Mouse (Mus musculus): ENCODE measurements around the gene Hist1h2ag. TPM values are rescaled to one million over a fixed set of nuclear protein-coding genes. Genes with fewer than 3 reads are reported as not detected.
A peak's percentile ranks its signal among the peaks of the same experiment; 100 is the strongest.
"Not testable (repeated sequence)": the region's sequence is repeated elsewhere in the genome, so short reads cannot be mapped to it uniquely, and the experiment has no call there.

The Hist1h2ag gene
- total and polyA plus RNA-seq, 2 experiments from 2014 or later: 16.6 to 477 TPM

DNA sequence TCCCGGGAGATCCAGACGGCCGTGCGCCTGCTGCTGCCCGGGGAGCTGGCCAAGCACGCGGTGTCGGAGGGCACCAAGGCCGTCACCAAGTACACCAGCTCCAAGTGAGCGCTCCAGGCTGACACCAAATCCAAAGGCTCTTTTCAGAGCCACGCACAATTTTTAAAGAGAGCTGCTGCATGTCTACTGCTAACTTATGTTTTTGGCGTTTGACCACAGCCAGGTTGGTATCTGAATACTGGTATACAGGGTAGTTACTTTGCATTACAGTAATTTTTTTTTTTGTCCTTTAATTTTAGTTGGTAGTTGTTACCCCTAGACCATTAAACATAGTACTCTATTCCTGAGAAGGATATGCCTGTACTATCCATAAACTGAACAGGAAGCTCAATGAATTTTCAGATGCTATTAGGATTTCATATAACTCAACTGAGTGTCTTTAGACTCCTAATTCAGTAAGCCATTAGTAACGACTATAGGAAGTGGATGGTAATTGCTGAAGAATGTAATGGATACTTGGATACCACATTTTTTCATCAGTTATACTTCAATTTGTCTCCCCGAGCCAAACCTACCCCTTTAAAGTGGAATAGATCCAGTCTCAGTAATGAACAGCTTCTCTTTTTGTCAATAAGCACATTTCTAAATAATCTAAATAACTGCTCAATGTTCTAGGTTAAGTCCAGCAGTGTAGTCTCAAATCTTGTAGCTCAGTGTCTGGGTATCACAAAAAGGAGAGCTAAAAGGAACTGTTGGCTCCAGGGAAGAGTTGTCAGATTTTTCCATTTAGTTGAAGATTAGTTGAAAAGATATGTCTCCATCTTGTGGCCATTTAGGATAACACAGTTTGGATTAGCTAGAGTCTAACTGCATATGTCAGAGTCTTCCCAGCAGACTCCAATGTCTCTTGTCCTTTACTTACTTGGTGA lies 1.0 kb upstream of the Hist1h2ag start:
- 2% methylated on average over 9 of the region's 14 CpGs for WGBS
- DNase-seq (ENCODE audit: low spot score) (peak; percentile 88), ATAC-seq (peak; percentile 15)
- Histone ChIP-seq H3K4me1 (ENCODE audit: insufficient read depth, low read length) (peaks cover 10% of the 10 kb centered on the region; the same call in 1 of the 2 replicates), H3K9ac (replicated peaks; ENCODE audit: low read length) (peak overlapping the region; percentile 35; the same call in 1 of the 2 replicates), H3K4me2 (ENCODE audit: low read depth, low read length) (peak overlapping the region; percentile 62), H3K4me3 (ENCODE audit: low read length) (peak overlapping the region; percentile 33), H3K27me3 (ENCODE audit: insufficient read depth, low read length) (no peaks in the 10 kb centered on the region), H3K9me3 (ENCODE audit: low read length) (no peaks in the 10 kb centered on the region), H3K36me3 (ENCODE audit: insufficient read depth, low read length) (no peaks in the 10 kb centered on the region), H3K27ac (peak overlapping the region; percentile 73; the same call in 1 of the 2 replicates)
- TF ChIP-seq CTCF (IDR thresholded peaks at IDR 0.05; ENCODE audit: low read depth): peak; percentile 76

DNA sequence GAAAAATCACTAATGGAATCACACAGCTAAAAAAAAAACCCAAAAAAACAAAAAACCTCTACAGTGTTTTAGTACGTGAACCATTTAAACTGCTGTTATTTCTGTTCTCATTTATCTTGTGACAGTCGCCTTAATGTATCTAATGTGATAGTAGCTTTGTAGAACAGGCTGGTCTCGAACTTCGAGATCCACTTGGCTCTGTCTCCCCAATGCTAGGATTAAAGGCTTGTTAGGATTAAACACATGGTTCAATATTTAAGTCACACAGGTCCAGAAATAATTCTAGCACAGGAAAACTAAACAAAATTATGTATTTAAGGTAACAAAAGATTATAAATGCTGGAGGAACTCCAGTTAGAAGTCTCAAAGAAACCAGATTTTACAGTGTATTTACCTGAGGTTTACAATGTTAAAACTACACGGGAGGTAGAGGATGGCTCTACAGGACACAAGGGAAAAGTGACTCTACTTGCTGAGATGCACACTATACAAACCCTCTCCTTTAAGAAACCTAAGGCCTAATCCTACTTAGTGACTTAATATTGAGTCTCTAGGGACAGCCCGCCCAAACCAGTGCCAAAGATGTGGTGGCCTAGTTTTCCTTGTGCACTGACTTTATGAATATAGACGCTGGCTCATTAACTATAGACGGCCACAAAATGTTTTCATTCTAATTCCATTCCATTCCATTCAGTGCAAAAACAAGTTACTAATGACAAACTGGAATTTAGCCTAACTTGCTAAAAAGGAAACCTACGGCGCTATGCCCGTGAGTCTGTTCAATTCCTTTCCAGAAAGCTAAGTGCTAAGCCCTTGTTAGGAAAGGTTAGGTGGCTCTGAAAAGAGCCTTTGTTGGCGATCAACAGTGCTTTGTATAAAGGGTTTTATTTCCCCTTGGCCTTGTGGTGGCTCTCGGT lies 835 bp downstream of the Hist1h2ag start:
- Histone ChIP-seq H3K27ac (peak overlapping the region; percentile 80), H3K4me1 (ENCODE audit: insufficient read depth, low read length) (peaks cover 10% of the 10 kb centered on the region; the same call in 1 of the 2 replicates), H3K36me3 (ENCODE audit: insufficient read depth, low read length) (no peaks in the 10 kb centered on the region), H3K9ac (replicated peaks; ENCODE audit: low read length) (no peak overlapping the region; the same call in 1 of the 2 replicates), H3K4me2 (ENCODE audit: low read depth, low read length) (peak overlapping the region; percentile 62), H3K4me3 (ENCODE audit: low read length) (peak overlapping the region; percentile 32), H3K27me3 (ENCODE audit: insufficient read depth, low read length) (no peaks in the 10 kb centered on the region), H3K9me3 (ENCODE audit: low read length) (no peaks in the 10 kb centered on the region)
- WGBS: 2% methylated on average over 13 of the region's 13 CpGs
- no peak for TF ChIP-seq CTCF (IDR thresholded peaks at IDR 0.05; ENCODE audit: low read depth)
- DNase-seq (ENCODE audit: low spot score): no peak
- no peak for ATAC-seq

DNA sequence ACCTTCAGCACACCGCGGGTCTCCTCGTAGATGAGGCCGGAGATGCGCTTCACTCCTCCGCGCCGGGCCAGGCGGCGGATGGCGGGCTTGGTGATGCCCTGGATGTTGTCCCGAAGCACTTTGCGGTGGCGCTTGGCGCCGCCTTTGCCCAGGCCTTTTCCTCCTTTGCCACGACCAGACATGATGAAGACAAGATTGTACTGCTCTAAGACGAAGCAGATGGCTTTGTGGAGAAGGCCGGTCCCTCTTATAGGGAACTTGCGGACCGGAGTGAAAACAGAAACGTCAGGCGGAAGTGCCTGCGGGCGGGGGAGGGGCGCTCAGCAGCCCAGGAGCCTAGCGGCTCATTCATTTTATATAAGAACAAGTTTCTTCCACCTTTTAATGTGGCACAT lies 1.6 kb downstream of the Hist1h2ag start, which contains the start of gene Hist1h4i:
Hist1h4i (minus strand) TSS at position 221 of the 395 bp plus-strand sequence.
- Histone ChIP-seq H3K4me3 (ENCODE audit: low read length) (peak within 1 kb of the TSS; percentile 35), H3K4me2 (ENCODE audit: low read depth, low read length) (peak within 1 kb of the TSS; percentile 62), H3K9ac (replicated peaks; ENCODE audit: low read length) (peak within 1 kb of the TSS; percentile 24; the same call in 1 of the 2 replicates), H3K27ac (peak within 1 kb of the TSS; percentile 80), H3K4me1 (ENCODE audit: insufficient read depth, low read length) (peaks cover 15% of the 10 kb centered on the region; the same call in 1 of the 2 replicates)
- DNase-seq (ENCODE audit: low spot score) (peak; percentile 96), ATAC-seq (peak; percentile 73)
- not testable (repeated sequence) for H3K27me3 ChIP-seq (ENCODE audit: insufficient read depth, low read length); H3K9me3 ChIP-seq (ENCODE audit: low read length); H3K36me3 ChIP-seq (ENCODE audit: insufficient read depth, low read length)
- WGBS: under 1% methylated on average over 21 of the region's 27 CpGs

DNA sequence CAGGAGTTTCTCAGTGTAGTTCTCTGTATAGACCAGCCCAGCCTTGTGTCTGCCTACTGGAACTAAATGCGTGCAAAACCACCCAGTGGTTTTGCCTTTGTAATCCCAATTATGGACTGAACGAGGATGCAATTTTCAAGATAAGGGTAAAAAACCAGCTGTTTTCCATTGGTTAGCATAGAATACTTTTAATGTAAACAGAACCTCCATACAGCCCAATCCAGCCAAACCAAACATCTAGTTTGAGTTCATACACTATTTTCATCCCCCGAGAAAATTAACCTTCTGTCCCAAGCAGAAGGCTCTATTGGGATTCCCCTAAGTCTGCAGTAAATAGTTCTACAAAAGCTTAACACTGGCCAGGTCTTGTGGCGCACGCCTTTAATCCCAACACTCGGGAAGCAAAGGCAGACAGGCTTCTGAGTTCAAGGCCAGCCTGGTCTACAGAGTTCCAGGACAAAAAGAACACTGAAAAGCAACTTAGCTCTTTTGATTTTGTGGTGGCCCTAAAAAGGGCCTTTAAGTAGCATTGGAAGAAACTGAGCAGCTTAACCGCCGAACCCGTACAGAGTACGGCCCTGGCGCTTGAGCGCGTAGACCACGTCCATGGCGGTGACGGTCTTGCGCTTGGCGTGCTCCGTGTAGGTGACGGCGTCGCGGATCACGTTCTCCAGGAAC lies 2.1 kb downstream of the Hist1h2ag start:
- peak; percentile 35 for DNase-seq (ENCODE audit: low spot score)
- no peaks in the 10 kb centered on the region for H3K9me3 ChIP-seq (ENCODE audit: low read length)
- 0 out of 2 replicates have a peak overlapping the region, but pooled peaks have one; percentile 24 for H3K9ac ChIP-seq (replicated peaks; ENCODE audit: low read length)
- H3K4me3 ChIP-seq (ENCODE audit: low read length): peak overlapping the region; percentile 35
- peak overlapping the region; percentile 62 for H3K4me2 ChIP-seq (ENCODE audit: low read depth, low read length)
- H3K4me1 ChIP-seq (ENCODE audit: insufficient read depth, low read length): peaks cover 15% of the 10 kb centered on the region; the same call in 1 of the 2 replicates
- TF ChIP-seq CTCF (IDR thresholded peaks at IDR 0.05; ENCODE audit: low read depth): no peak
- no peaks in the 10 kb centered on the region for H3K36me3 ChIP-seq (ENCODE audit: insufficient read depth, low read length)
- WGBS: under 1% methylated on average over 19 of the region's 24 CpGs
- H3K27ac ChIP-seq: peak overlapping the region; percentile 78
- ATAC-seq: peak; percentile 36
- H3K27me3 ChIP-seq (ENCODE audit: insufficient read depth, low read length): no peaks in the 10 kb centered on the region

- no peak overlapping the region for H3K27ac ChIP-seq
- TF ChIP-seq CTCF (IDR thresholded peaks at IDR 0.05; ENCODE audit: low read depth): no peak
- no peak for ATAC-seq
- no peaks in the 10 kb centered on the region for H3K9me3 ChIP-seq (ENCODE audit: low read length)
- no peaks in the 10 kb centered on the region for H3K27me3 ChIP-seq (ENCODE audit: insufficient read depth, low read length)
- WGBS: 12% methylated on average over 2 of the region's 2 CpGs
- H3K4me1 ChIP-seq (ENCODE audit: insufficient read depth, low read length): peaks cover 15% of the 10 kb centered on the region; the same call in 1 of the 2 replicates
- H3K4me2 ChIP-seq (ENCODE audit: low read depth, low read length): peak overlapping the region; percentile 62
- no peak for DNase-seq (ENCODE audit: low spot score)
- H3K9ac ChIP-seq (replicated peaks; ENCODE audit: low read length): no peak overlapping the region
- no peak overlapping the region for H3K4me3 ChIP-seq (ENCODE audit: low read length)
- H3K36me3 ChIP-seq (ENCODE audit: insufficient read depth, low read length): no peaks in the 10 kb centered on the region
These were observed 2.7 kb downstream of the Hist1h2ag start for GRCm38 (mm10) chr13:22039951-22040463.

Measured in hindbrain, postnatal 0 days (tissue).